Mouse (Mus musculus): Measurements from ENCODE around the gene 2200002D01Rik. TPM values are rescaled to one million over a fixed set of nuclear protein-coding genes. Genes with fewer than 3 reads are reported as not detected.
"Not testable (repeated sequence)": the region's sequence is repeated elsewhere in the genome, so short reads cannot be mapped to it uniquely, and the experiment has no call there.

The 2200002D01Rik gene
- polyA plus RNA-seq, 1 experiment = not detected

DNA sequence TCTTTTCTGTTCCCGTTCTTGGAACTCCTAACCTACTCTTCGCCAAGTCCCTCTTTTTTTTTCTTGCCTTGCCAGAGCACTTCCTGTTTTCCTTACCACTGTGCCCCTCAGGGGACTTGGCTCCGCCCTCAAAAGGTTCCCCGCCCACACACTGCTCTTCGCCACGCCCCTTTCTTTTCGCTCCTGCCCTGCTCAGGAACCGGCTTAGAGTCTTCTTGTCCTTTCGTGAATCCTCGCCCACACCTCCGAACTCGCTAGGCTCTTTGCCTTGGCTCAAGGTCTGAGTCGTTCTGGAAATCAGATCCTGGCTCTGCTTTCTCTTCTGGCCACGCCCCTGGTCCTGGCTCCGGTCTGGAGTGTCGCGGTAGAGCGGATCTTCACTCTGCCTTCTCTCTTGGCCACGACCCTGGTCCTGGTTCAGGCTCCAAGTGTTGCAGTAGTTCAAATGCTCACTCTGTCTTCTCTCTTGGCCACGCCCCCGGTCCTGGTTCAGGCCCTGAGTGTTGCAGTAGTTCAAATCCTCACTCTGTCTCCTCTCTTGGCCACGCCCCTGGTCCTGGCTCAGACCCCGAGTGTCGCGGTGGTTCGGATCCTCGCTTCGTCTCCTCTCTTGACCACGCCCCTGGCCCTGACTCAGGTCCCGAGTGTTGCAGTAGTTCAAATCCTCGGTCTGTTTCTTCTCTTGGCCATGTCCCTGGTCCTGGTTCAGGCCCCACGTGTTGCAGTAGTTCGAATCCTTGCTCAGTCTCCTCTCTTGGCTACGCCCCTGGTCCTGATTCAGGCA lies 36.7 kb downstream of the 2200002D01Rik start:
- no peak for TF ChIP-seq POLR2A (IDR thresholded peaks at IDR 0.05; ENCODE audit: borderline replicate concordance, low read depth, low read length)
- TF ChIP-seq CTCF (IDR thresholded peaks at IDR 0.05; ENCODE audit: low read depth, low read length) = no peak
- Histone ChIP-seq H3K27ac (ENCODE audit: insufficient read depth, low read depth, low read length) (peak overlapping the region; percentile 73), H3K4me1 (ENCODE audit: control insufficient read depth, insufficient read depth, low read length) (peaks cover 6% of the 10 kb centered on the region; the same call in 1 of the 2 replicates)

DNA sequence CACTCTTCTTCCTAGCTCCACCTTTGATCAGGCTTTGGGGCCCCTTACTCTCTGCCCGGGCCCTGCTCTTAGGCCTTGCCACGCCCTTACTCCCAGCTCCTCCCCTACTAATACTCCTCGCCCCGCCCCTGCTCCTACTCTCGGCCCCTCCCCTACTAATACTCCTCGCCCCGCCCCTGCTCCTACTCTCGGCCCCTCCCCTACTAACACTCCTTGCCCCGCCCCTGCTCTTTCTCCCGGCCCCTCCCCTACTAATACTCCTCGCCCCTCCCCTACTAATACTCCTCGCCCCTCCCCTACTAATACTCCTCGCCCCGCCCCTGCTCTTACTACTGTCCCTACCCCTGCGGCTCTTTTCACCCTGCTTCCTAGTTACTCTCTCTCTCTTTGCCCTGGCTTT lies 37.3 kb downstream of the 2200002D01Rik start:
- H3K4me3 ChIP-seq (ENCODE audit: insufficient read depth, low read length) = peak overlapping the region; percentile 55
- H3K4me1 ChIP-seq (ENCODE audit: control insufficient read depth, insufficient read depth, low read length) = not testable (repeated sequence)

More for the DNA sequence above, 36.7 kb downstream of the 2200002D01Rik start:
- H3K4me3 ChIP-seq (ENCODE audit: insufficient read depth, low read length) = peak overlapping the region; percentile 48

DNA sequence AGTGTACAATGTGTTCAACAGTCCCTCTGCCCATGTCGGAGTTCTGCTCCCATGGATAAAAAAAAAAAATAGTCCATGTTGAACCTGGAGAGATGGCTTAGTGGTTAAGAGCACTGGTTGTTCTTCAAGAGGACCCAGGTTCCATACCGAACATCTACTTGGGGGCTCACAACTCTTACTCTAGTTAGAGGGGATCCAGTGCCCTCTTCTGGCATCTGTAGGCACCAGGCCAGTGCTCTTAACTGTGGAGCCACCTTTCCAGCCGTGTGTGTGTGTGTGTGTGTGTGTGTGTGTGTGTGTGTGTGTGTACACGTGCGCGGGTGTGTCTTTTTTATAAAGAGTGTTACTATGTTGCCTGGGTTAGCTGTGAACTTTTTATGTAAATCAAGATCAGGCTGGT lies 45.7 kb downstream of the 2200002D01Rik start:
- H3K27ac ChIP-seq (ENCODE audit: insufficient read depth, low read depth, low read length) = no peak overlapping the region
- H3K4me3 ChIP-seq (ENCODE audit: insufficient read depth, low read length) = no peak overlapping the region
- peaks cover 4% of the 10 kb centered on the region for H3K4me1 ChIP-seq (ENCODE audit: control insufficient read depth, insufficient read depth, low read length)
- TF ChIP-seq POLR2A (IDR thresholded peaks at IDR 0.05; ENCODE audit: borderline replicate concordance, low read depth, low read length) = no peak
- no peak for TF ChIP-seq CTCF (IDR thresholded peaks at IDR 0.05; ENCODE audit: low read depth, low read length)

More for the DNA sequence above, 37.3 kb downstream of the 2200002D01Rik start:
- H3K27ac ChIP-seq (ENCODE audit: insufficient read depth, low read depth, low read length) = peak overlapping the region; percentile 73

Other genes starting within 250 kb of the 2200002D01Rik start
- 0.08 TPM in 1 of 2 replicates, not detected in the other for gene Ryr1, start 123.3 kb downstream of the 2200002D01Rik start, polyA plus RNA-seq (2012; ENCODE audit: insufficient read depth, insufficient read length, missing spikeins)
- 91.6 and 97.2 TPM in 2 replicates for gene Rasgrp4, start 113.6 kb downstream of the 2200002D01Rik start, polyA plus RNA-seq (2012; ENCODE audit: insufficient read depth, insufficient read length, missing spikeins)
- 30.1 and 32.3 TPM in 2 replicates for gene Fam98c, start 92.2 kb downstream of the 2200002D01Rik start, polyA plus RNA-seq (2012; ENCODE audit: insufficient read depth, insufficient read length, missing spikeins)
- gene Ggn, start 78.3 kb downstream of the 2200002D01Rik start, polyA plus RNA-seq (2012; ENCODE audit: insufficient read depth, insufficient read length, missing spikeins) = 1.4 and 2.3 TPM in 2 replicates
- gene Spred3, start 78.1 kb downstream of the 2200002D01Rik start, polyA plus RNA-seq (2012; ENCODE audit: insufficient read depth, insufficient read length, missing spikeins) = 11.1 and 12.7 TPM in 2 replicates
- gene Psmd8, start 67.8 kb downstream of the 2200002D01Rik start, polyA plus RNA-seq (2012; ENCODE audit: insufficient read depth, insufficient read length, missing spikeins) = 207 and 217 TPM in 2 replicates
- gene Catsperg1, start 34.4 kb downstream of the 2200002D01Rik start, polyA plus RNA-seq (2012; ENCODE audit: insufficient read depth, insufficient read length, missing spikeins) = 4.0 and 4.5 TPM in 2 replicates
- gene Kcnk6, start 16.0 kb downstream of the 2200002D01Rik start, polyA plus RNA-seq (2012; ENCODE audit: insufficient read depth, insufficient read length, missing spikeins) = 32.3 and 39.1 TPM in 2 replicates
- 29.7 and 33.8 TPM in 2 replicates for gene Yif1b, start 10.1 kb downstream of the 2200002D01Rik start, polyA plus RNA-seq (2012; ENCODE audit: insufficient read depth, insufficient read length, missing spikeins)
- 0.91 TPM in 1 of 2 replicates, not detected in the other for gene Spint2, start 33.4 kb upstream of the 2200002D01Rik start, polyA plus RNA-seq (2012; ENCODE audit: insufficient read depth, insufficient read length, missing spikeins)
- not detected in 2 replicates for gene Ppp1r14a, start 40.8 kb upstream of the 2200002D01Rik start, polyA plus RNA-seq (2012; ENCODE audit: insufficient read depth, insufficient read length, missing spikeins)
- 0.60 TPM in 1 of 2 replicates, not detected in the other for gene Dpf1, start 55.5 kb upstream of the 2200002D01Rik start, polyA plus RNA-seq (2012; ENCODE audit: insufficient read depth, insufficient read length, missing spikeins)

Measured in bone marrow macrophage, adult 2 months (primary cell).